Mouse (Mus musculus) cortical plate, adult 2 months (tissue): ENCODE measurements around the gene Trmo.

ENCODE experiments used
- CTCF ChIP-seq: fragments of 200-500 bp; IDR thresholded peaks from 2 replicates; pipeline ENCODE4 v1.5.1; 2011; ENCODE audit warnings: mild to moderate bottlenecking, control low read depth, low read length; ENCODE audit not compliant: insufficient read depth; ENCODE audit errors: extremely low read depth
- POLR2A ChIP-seq: fragments of 200-500 bp; IDR thresholded peaks from 2 replicates; pipeline ENCODE4 v1.6.1; 2011; ENCODE audit warnings: mild to moderate bottlenecking, low read length, control low read depth; ENCODE audit not compliant: insufficient read depth; ENCODE audit errors: extremely low read depth

DNA sequence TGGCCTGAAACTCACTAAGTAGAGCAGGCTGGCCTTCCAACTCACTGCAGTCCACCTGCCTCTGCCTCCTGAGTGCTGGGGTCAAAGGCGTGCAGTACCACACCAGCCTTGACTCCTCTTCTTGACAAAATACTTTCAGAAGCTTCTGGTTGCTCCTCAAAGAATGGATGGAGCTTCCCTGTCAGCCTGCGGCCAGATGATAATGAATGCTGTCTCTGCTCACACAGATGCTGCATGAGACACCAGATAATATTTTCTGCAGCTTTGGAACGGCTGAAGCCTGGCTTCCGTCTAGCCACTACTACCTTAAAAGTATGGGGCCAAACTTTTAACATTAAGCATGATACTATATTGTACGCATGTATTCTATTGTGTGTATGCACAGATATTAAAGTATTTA is 21.4 kb upstream of the Trmo start:
- TF ChIP-seq POLR2A (no peak), CTCF (no peak)
